In genomic region chr12:79842319-79842718, GRCm38 (mm10) we compare ENCODE assay signal across 7 mouse cellular contexts.
DNase-seq lines count a peak whose midpoint lies in the region; ATAC-seq and TF ChIP-seq lines count a peak whose summit lies in the region.

No protein-coding gene starts in this region.

- ATAC-seq in lung, postnatal 0 days: peak; percentile 83
- ATAC-seq in forebrain, embryonic 13.5 days: peak; percentile 61
- ATAC-seq in intestine, postnatal 0 days: peak; percentile 40
- ATAC-seq in neural tube, embryonic 13.5 days (ENCODE audit: low read depth): 0 out of 2 replicates have a peak, but pooled peaks have one; percentile 29

- peak overlapping the region; percentile 69 for H3K27ac ChIP-seq in lung, postnatal 0 days (ENCODE audit: low read length)
- H3K27ac ChIP-seq in forebrain, embryonic 13.5 days: peak overlapping the region; percentile 57; the same call in 1 of the 2 replicates
- H3K27ac ChIP-seq in intestine, postnatal 0 days (ENCODE audit: low read depth, low read length): no peak overlapping the region
- peak overlapping the region; percentile 62 for H3K27ac ChIP-seq in neural tube, embryonic 13.5 days (replicated peaks)

- no peak for TF ChIP-seq EP300 in lung, postnatal 0 days (IDR thresholded peaks at IDR 0.05)

- TF ChIP-seq CTCF in lung, postnatal 0 days (IDR thresholded peaks at IDR 0.05): no peak
- TF ChIP-seq CTCF in intestine, postnatal 0 days (IDR thresholded peaks at IDR 0.05; ENCODE audit: low read depth): no peak

- no peaks in the 10 kb centered on the region for H3K36me3 ChIP-seq in lung, postnatal 0 days (ENCODE audit: insufficient read depth, low read length)
- no peaks in the 10 kb centered on the region for H3K36me3 ChIP-seq in forebrain, embryonic 13.5 days (ENCODE audit: poor library complexity, severe bottlenecking)
- H3K36me3 ChIP-seq in intestine, postnatal 0 days (ENCODE audit: control insufficient read depth, insufficient read depth): no peaks in the 10 kb centered on the region
- H3K36me3 ChIP-seq in neural tube, embryonic 13.5 days: no peaks in the 10 kb centered on the region

- H3K9ac ChIP-seq in lung, postnatal 0 days (replicated peaks; ENCODE audit: low read depth): no peak overlapping the region
- H3K9ac ChIP-seq in forebrain, embryonic 13.5 days: no peak overlapping the region
- no peak overlapping the region for H3K9ac ChIP-seq in intestine, postnatal 0 days (ENCODE audit: low read depth, low read length)
- no peak overlapping the region for H3K9ac ChIP-seq in neural tube, embryonic 13.5 days

- peaks cover 23% of the 10 kb centered on the region for H3K4me1 ChIP-seq in lung, postnatal 0 days (ENCODE audit: insufficient read depth, low read depth, low read length)
- peaks cover 85% of the 10 kb centered on the region for H3K4me1 ChIP-seq in forebrain, embryonic 13.5 days
- peaks cover 6% of the 10 kb centered on the region; the same call in 1 of the 2 replicates for H3K4me1 ChIP-seq in intestine, postnatal 0 days (replicated peaks; ENCODE audit: control insufficient read depth, insufficient read depth, low read length)
- H3K4me1 ChIP-seq in neural tube, embryonic 13.5 days (replicated peaks): peaks cover 79% of the 10 kb centered on the region

- 14% methylated on average over 7 of the region's 7 CpGs for WGBS in lung, postnatal 0 days
- WGBS in forebrain, embryonic 13.5 days: 32% methylated on average over 7 of the region's 7 CpGs
- WGBS in intestine, postnatal 0 days: 18% methylated on average over 7 of the region's 7 CpGs
- 41% methylated on average over 7 of the region's 7 CpGs for WGBS in neural tube, embryonic 13.5 days

- H3K4me3 ChIP-seq in lung, postnatal 0 days (ENCODE audit: low read depth, low read length): no peak overlapping the region
- H3K4me3 ChIP-seq in forebrain, embryonic 13.5 days: no peak overlapping the region
- H3K4me3 ChIP-seq in intestine, postnatal 0 days (ENCODE audit: low read depth, low read length): no peak overlapping the region
- no peak overlapping the region for H3K4me3 ChIP-seq in neural tube, embryonic 13.5 days

- H3K9me3 ChIP-seq in lung, postnatal 0 days (ENCODE audit: low read length): no peaks in the 10 kb centered on the region
- H3K9me3 ChIP-seq in forebrain, embryonic 13.5 days (replicated peaks): no peaks in the 10 kb centered on the region
- no peaks in the 10 kb centered on the region for H3K9me3 ChIP-seq in intestine, postnatal 0 days (ENCODE audit: control insufficient read depth)
- no peaks in the 10 kb centered on the region for H3K9me3 ChIP-seq in neural tube, embryonic 13.5 days

- no peaks in the 10 kb centered on the region for H3K27me3 ChIP-seq in lung, postnatal 0 days (replicated peaks; ENCODE audit: insufficient read depth, low read length)
- H3K27me3 ChIP-seq in forebrain, embryonic 13.5 days: no peaks in the 10 kb centered on the region
- H3K27me3 ChIP-seq in intestine, postnatal 0 days (replicated peaks; ENCODE audit: control insufficient read depth, insufficient read depth, low read length): no peaks in the 10 kb centered on the region
- H3K27me3 ChIP-seq in neural tube, embryonic 13.5 days: no peaks in the 10 kb centered on the region

- DNase-seq in lung, postnatal 0 days (ENCODE audit: low spot score): peak; percentile 76
- DNase-seq in lung, adult 18-20 months: no peak
- DNase-seq in gastrocnemius, adult 18-20 months (ENCODE audit: low spot score): no peak
- DNase-seq in adrenal gland, adult 18-20 months (ENCODE audit: low spot score in 2 of 2): no peak

- H3K4me2 ChIP-seq in lung, postnatal 0 days (replicated peaks; ENCODE audit: low read depth, low read length): no peak overlapping the region
- 0 out of 2 replicates have a peak overlapping the region, but pooled peaks have one; percentile 5 for H3K4me2 ChIP-seq in forebrain, embryonic 13.5 days
- no peak overlapping the region; the same call in 1 of the 2 replicates for H3K4me2 ChIP-seq in intestine, postnatal 0 days (replicated peaks; ENCODE audit: low read depth)
- no peak overlapping the region for H3K4me2 ChIP-seq in neural tube, embryonic 13.5 days

Comparison
In these comparisons a context has a peak if more than half of its experiments do, and no peak if none do; other contexts are left out.
1. ATAC-seq: peak in every context shown above with its lines; median percentile 83 in lung, postnatal 0 days; 61 in forebrain, embryonic 13.5 days; 40 in intestine, postnatal 0 days; 29 in neural tube, embryonic 13.5 days.